Mouse (Mus musculus) lung, postnatal 0 days (tissue): Measurements from ENCODE around the gene Paip2b. TPM values are rescaled to one million over a fixed set of nuclear protein-coding genes. Genes with fewer than 3 reads are reported as not detected.

Experiments used
- ATAC-seq: fragments of 200-750 bp; cut with Nextera tagmentation; 2 replicates; pipeline ENCODE4 v1.8.0; 2017; ENCODE audit warnings: moderate library complexity
- DNase-seq: peaks from one replicate; pipeline ENCODE4 v3.0.0-alpha.2; 2016; ENCODE audit warnings: low spot score
- H3K27ac ChIP-seq: fragments of 300-500 bp; sonication (generic); 2 replicates; pipeline ENCODE4 v1.5.1; 2014; ENCODE audit warnings: antibody characterized with exemption, mild to moderate bottlenecking, low read length, mixed read lengths
- H3K27me3 ChIP-seq: fragments of 300-500 bp; sonication (generic); replicated peaks from 2 replicates; pipeline ENCODE4 v1.6.1; 2014; ENCODE audit warnings: low read length, mixed read lengths; ENCODE audit not compliant: insufficient read depth
- H3K36me3 ChIP-seq: fragments of 300-500 bp; sonication (generic); 2 replicates; pipeline ENCODE4 v1.6.1; 2014; ENCODE audit warnings: low read length, mixed read lengths; ENCODE audit not compliant: insufficient read depth
- H3K4me1 ChIP-seq: fragments of 300-500 bp; sonication (generic); 2 replicates; pipeline ENCODE4 v1.6.1; 2014; ENCODE audit warnings: antibody characterized with exemption, low read depth, low read length, mixed read lengths; ENCODE audit not compliant: insufficient read depth
- H3K4me2 ChIP-seq: fragments of 300-500 bp; sonication (generic); replicated peaks from 2 replicates; pipeline ENCODE4 v1.6.1; 2014; ENCODE audit warnings: low read depth, mild to moderate bottlenecking, low read length, moderate library complexity, mixed read lengths
- H3K4me3 ChIP-seq: fragments of 300-500 bp; sonication (generic); 2 replicates; pipeline ENCODE4 v1.5.1; 2014; ENCODE audit warnings: low read depth, low read length
- H3K9ac ChIP-seq: fragments of 300-500 bp; sonication (generic); replicated peaks from 2 replicates; pipeline ENCODE4 v1.6.1; 2014; ENCODE audit warnings: low read depth, mild to moderate bottlenecking
- H3K9me3 ChIP-seq: fragments of 300-500 bp; sonication (generic); 2 replicates; pipeline ENCODE4 v1.6.1; 2016; ENCODE audit warnings: low read length, mixed read lengths
- CTCF ChIP-seq: IDR thresholded peaks from 2 replicates; pipeline ENCODE4 v1.5.1; 2016; ENCODE audit warnings: antibody characterized with exemption, mild to moderate bottlenecking
- EP300 ChIP-seq: IDR thresholded peaks from 2 replicates; pipeline ENCODE4 v1.6.1; 2016; ENCODE audit warnings: antibody characterized with exemption, mild to moderate bottlenecking, control low read depth
- WGBS: fragments of 180-500 bp; shearing (Covaris S2); extraction: QIAGEN DNeasy Blood & Tissue Kit; methylation state at CpG from one replicate; pipeline ENCODE4 v1.1.7; 2014; 5-methylcytosine and 5-hydroxymethylcytosine counted together
- polyA plus RNA-seq: library from polyadenylated mRNA; unstranded; fragments of >200 nt; fragmentation: Nextera tagmentation; extraction: Ambion mirVana; gene quantifications from 2 replicates; pipeline ENCODE4 v1.2.1, GENCODE M21; 2015

Gene Paip2b
- polyA plus RNA-seq = 8.6 and 8.8 TPM in 2 replicates

DNA sequence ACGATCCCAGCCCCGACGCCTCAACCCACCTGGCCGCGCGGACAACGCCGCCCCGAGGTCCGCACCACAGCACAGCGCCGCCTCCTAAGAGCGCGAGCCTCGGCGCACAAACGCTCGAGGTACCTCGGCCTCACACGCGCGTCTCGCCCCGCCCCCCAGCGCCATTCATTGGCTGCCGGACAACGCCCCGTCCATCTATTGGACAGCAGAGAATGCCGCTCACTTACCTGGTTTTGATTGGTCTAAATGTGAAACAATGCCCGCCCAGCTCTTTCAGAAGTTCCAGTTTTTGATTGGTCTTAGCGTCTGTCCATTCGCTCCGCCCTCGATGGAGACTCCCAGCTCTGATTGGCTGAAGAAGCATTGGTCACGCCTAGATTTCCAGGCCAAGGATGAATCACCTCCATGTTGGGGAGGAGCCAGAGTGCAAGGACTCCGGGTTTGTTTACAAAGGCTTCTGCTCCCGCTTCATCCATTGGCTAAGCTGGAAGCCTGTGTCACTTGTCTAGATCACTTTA, at the start of gene Paip2b:
TSS of gene Paip2b (minus strand) at position 136 of the 518 bp plus-strand sequence.
- H3K9me3 ChIP-seq = no peaks in the 10 kb centered on the region
- under 1% methylated on average over 37 of the region's 37 CpGs for WGBS
- TF ChIP-seq CTCF (peak; percentile 57), EP300 (peak; percentile 40; the same call in 1 of the 2 replicates)
- H3K9ac ChIP-seq = peak within 1 kb of the TSS; percentile 46
- H3K4me3 ChIP-seq = peak within 1 kb of the TSS; percentile 59
- peak within 1 kb of the TSS; percentile 66 for H3K27ac ChIP-seq
- ATAC-seq (peak; percentile 99), DNase-seq (peak; percentile 100)
- no peaks in the 10 kb centered on the region for H3K36me3 ChIP-seq
- H3K4me1 ChIP-seq = no peaks in the 10 kb centered on the region
- peak within 1 kb of the TSS; percentile 85 for H3K4me2 ChIP-seq
- H3K27me3 ChIP-seq = no peaks in the 10 kb centered on the region

DNA sequence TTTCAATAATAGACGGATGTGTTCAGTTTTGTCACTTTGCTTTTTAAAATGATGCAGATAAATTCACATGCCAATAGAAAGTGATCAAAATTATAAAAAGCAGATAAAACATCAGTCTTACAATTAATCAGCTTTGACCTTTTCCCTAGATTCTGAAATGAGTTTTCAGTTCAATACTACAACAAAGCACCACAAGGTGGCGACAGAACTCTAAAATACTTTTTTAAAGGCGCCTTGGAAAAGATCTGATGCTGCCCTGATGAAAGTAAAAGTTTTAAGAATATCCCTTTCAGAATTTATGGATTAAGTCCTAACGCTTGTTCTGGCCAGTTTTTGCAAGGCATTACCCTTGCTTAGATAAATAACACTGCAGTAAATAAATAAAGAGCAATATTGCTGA, 48.3 kb upstream of the Paip2b start:
- no peak overlapping the region for H3K27ac ChIP-seq
- TF ChIP-seq EP300 (0 out of 2 replicates have a peak, but pooled peaks have one; percentile 16), CTCF (peak; percentile 73)
- no peak overlapping the region for H3K4me3 ChIP-seq
- WGBS = 5% methylated on average over 4 of the region's 4 CpGs
- H3K9me3 ChIP-seq = no peaks in the 10 kb centered on the region
- no peaks in the 10 kb centered on the region for H3K4me1 ChIP-seq
- no peaks in the 10 kb centered on the region for H3K27me3 ChIP-seq
- no peaks in the 10 kb centered on the region for H3K36me3 ChIP-seq
- ATAC-seq = no peak
- no peak overlapping the region for H3K4me2 ChIP-seq
- peak; percentile 80 for DNase-seq
- no peak overlapping the region for H3K9ac ChIP-seq

DNA sequence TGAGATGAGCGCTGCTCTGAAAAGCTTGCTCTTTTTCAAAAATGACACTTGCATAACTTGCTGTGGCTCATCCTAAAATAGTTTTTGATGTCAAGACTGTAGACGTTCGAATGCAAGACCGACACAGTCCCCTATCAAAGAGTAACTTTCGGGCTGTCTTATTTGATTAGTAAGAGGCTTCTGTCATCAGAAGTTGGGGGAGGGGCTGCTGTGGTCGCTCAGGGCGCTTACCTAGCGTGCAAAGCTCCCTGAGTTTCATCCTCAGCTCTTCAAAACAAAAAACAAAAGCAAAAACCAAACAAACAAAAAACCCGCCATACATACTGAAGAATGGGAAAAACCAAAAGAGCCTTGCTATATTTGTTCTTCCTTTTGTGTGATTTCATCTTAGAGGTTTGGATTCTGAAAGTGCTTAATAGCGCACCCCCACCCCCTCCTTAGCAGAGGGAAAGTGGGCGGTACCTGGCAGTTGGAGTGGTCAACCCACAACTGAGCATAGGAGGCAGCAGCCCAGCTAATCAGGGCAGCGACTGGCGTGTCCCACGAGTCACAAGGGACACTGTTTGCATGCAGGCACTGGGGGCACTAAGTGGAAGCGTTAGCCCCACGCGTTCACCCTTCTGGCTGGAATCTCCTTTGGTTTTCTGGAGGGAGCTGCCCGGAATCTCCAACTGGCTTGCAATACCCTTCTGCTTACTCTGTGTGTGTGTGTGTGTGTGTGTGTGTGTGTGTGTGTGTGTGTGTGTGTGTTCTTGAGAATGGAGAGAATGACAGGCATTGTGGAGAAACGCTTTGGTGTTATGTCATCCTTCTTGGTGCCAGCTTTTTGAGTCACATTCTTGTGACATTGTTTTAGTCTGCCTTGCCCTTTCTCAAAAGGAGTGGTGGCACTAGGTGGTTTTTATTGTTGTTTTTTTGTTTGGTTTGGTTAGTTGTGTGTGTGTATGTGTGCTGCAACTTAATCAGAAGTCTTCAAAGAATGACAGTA, 36.4 kb upstream of the Paip2b start:
- H3K9ac ChIP-seq = peak overlapping the region; percentile 26
- peak overlapping the region; percentile 53 for H3K4me3 ChIP-seq
- H3K4me2 ChIP-seq = peak overlapping the region; percentile 98
- TF ChIP-seq CTCF (peak; percentile 23), EP300 (no peak)
- DNase-seq (peak; percentile 73), ATAC-seq (peak; percentile 71)
- under 1% methylated on average over 18 of the region's 19 CpGs for WGBS
- no peaks in the 10 kb centered on the region for H3K9me3 ChIP-seq
- H3K27me3 ChIP-seq = no peaks in the 10 kb centered on the region
- H3K27ac ChIP-seq = no peak overlapping the region
- H3K4me1 ChIP-seq = no peaks in the 10 kb centered on the region
- no peaks in the 10 kb centered on the region for H3K36me3 ChIP-seq

DNA sequence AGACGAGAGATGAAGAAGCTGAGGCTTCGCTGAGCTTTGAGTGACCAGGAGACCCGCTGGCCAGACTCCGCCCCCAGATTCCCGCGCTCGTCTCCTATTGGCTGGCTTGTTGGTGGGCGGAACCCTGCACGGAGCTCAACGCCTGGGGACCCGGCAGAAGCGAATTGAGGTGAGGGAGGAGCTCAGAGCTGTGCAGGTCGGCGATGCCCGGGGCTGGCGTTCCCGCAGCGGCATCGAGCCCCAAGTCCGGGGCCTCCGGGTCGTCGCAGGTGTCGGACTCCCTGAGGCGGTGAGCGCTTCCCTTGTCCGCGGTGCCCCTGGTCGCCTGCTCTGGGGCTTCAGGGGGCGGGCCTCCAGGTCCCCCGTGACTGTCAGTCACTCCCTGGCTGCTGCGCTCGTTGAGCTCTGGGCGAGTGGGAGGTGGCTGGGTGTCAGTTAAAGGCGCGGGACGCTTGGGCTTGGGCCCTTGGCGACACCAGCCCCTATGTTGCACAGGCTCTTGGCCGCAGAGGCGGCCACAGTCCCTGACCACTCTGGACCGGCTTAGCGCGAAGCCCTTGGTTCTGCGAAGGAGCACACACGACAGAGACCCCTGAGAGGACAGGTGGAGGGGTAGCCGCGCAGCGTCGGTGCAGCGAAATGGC, 35.5 kb upstream of the Paip2b start, which contains the start of gene Zfp638:
TSS of gene Zfp638 (plus strand) at position 156 of the 644 bp plus-strand sequence.
- H3K27ac ChIP-seq = no peak within 1 kb of the TSS
- TF ChIP-seq EP300 (no peak), CTCF (no peak)
- no peaks in the 10 kb centered on the region for H3K9me3 ChIP-seq
- H3K36me3 ChIP-seq = no peaks in the 10 kb centered on the region
- H3K9ac ChIP-seq = peak within 1 kb of the TSS; percentile 26
- no peaks in the 10 kb centered on the region for H3K4me1 ChIP-seq
- under 1% methylated on average over 47 of the region's 50 CpGs for WGBS
- H3K27me3 ChIP-seq = no peaks in the 10 kb centered on the region
- peak; percentile 89 for DNase-seq
- peak; percentile 96 for ATAC-seq
- H3K4me2 ChIP-seq = peak within 1 kb of the TSS; percentile 98
- peak within 1 kb of the TSS; percentile 53 for H3K4me3 ChIP-seq

DNA sequence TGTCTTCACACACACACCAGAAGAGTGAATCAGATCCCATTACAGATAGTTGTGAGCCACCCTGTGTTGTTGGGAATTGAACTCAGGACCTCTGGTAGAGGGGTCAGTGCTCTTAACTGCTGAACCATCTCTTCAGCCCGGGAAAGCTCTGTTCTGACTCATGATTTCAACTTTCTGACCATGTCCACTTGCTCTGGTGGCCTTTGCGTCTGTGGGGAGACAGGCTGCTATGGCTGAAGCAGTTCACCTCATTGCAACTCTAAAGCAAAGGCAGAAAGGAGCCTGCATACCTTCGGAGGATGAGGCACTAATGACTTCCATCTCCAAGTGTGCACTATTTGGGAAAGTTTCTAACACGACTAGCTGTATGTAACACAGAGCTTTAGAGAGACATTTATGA, 34.9 kb upstream of the Paip2b start:
- no peaks in the 10 kb centered on the region for H3K36me3 ChIP-seq
- no peaks in the 10 kb centered on the region for H3K9me3 ChIP-seq
- ATAC-seq (no peak), DNase-seq (no peak)
- H3K4me2 ChIP-seq = peak overlapping the region; percentile 98; the same call in 1 of the 2 replicates
- no peak overlapping the region for H3K27ac ChIP-seq
- no peak overlapping the region for H3K9ac ChIP-seq
- WGBS = 38% methylated on average over 4 of the region's 4 CpGs
- no peaks in the 10 kb centered on the region for H3K27me3 ChIP-seq
- H3K4me3 ChIP-seq = no peak overlapping the region
- H3K4me1 ChIP-seq = no peaks in the 10 kb centered on the region
- TF ChIP-seq EP300 = no peak
- no peak for TF ChIP-seq CTCF

DNA sequence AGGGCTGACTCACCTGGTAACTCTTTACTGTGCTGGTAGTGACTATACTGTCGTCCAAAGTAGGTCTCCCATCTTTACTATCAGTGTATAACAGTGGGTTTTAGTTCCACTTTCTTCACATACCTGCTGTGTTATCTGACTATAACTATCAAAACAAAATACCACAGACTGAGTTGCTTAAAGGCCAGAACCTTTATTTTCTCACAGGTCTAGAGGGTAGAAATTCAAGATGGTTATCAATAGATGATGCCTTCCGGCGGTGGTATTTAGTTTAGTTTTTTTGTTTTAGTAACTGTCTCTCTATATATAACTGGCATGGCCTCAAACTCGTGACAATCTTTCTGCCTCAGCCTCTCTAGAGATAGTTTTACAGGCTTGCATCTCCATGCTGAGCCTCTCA, 32.0 kb upstream of the Paip2b start:
- WGBS = 62% methylated on average over 4 of the region's 4 CpGs
- Histone ChIP-seq H3K27me3 (no peaks in the 10 kb centered on the region), H3K27ac (no peak overlapping the region), H3K4me1 (no peaks in the 10 kb centered on the region), H3K4me3 (no peak overlapping the region), H3K9ac (no peak overlapping the region), H3K4me2 (no peak overlapping the region), H3K9me3 (no peaks in the 10 kb centered on the region), H3K36me3 (no peaks in the 10 kb centered on the region)
- TF ChIP-seq CTCF (no peak), EP300 (no peak)
- DNase-seq (no peak), ATAC-seq (no peak)
